ENCODE assay signal across 10 mouse cellular contexts in genomic region chr10:3718021-3718865, GRCm38 (mm10). TPM values are rescaled to one million over a fixed set of nuclear protein-coding genes. Genes with fewer than 3 reads are reported as not detected.
A peak's percentile ranks its signal among the peaks of the same experiment; 100 is the strongest.
DNase-seq lines count a peak whose midpoint lies in the region; ATAC-seq and TF ChIP-seq lines count a peak whose summit lies in the region.
"Had no signal": no experiment of that assay in that cellular context is flagged by ENCODE, and none has a peak within 500 bp of the region (broad histone marks: within the 10 kb centered on the region; RNA-seq: fewer than 3 reads in every experiment).

No protein-coding gene starts in this region.

- no peaks in the 10 kb centered on the region for H3K4me1 ChIP-seq in liver, embryonic 12.5 days
- H3K4me1 ChIP-seq in embryonic facial prominence, embryonic 12.5 days = no peaks in the 10 kb centered on the region

- no peak overlapping the region for H3K4me2 ChIP-seq in liver, embryonic 12.5 days
- H3K4me2 ChIP-seq in embryonic facial prominence, embryonic 12.5 days (replicated peaks) = no peak overlapping the region

- peak; percentile 9 for DNase-seq in liver
- DNase-seq in heart, postnatal 10 days = peak; percentile 86 to 88
- DNase-seq in layer of hippocampus, adult 2 months (ENCODE audit: low spot score in 2 of 2) = peak; percentile 42 to 55
- peak; percentile 81 for DNase-seq in lung, postnatal 25 days (ENCODE audit: low spot score)
- no peak for DNase-seq in urinary bladder, postnatal 10 days (ENCODE audit: low spot score)
- DNase-seq in thymus, postnatal 25 days = no peak

- H3K27me3 ChIP-seq in liver, embryonic 12.5 days (replicated peaks) = no peaks in the 10 kb centered on the region
- no peaks in the 10 kb centered on the region for H3K27me3 ChIP-seq in embryonic facial prominence, embryonic 12.5 days

- H3K9me3 ChIP-seq in liver, embryonic 12.5 days (replicated peaks) = no peaks in the 10 kb centered on the region
- H3K9me3 ChIP-seq in embryonic facial prominence, embryonic 12.5 days = no peaks in the 10 kb centered on the region
- H3K9me3 ChIP-seq: G1E had no signal

- H3K9ac ChIP-seq in liver, embryonic 12.5 days = no peak overlapping the region
- H3K9ac ChIP-seq in embryonic facial prominence, embryonic 12.5 days = no peak overlapping the region

- ATAC-seq in liver, embryonic 12.5 days = no peak
- ATAC-seq in embryonic facial prominence, embryonic 12.5 days (ENCODE audit: insufficient number of reproducible peaks, insufficient read depth, low FRiP score, low TSS enrichment) = no peak

- 24% methylated on average over 16 of the region's 16 CpGs for WGBS in liver, embryonic 12.5 days (ENCODE audit: insufficient replicate concordance)
- WGBS in embryonic facial prominence, embryonic 12.5 days = 73% methylated on average over 16 of the region's 16 CpGs

- intact Hi-C loops in heart, postnatal 10 days (cut with DNase I) = loop anchor here (2.0 kb wide), 1 partner anchor 23 kb away; the partner anchor contains the start of gene Plekhg1

- H3K36me3 ChIP-seq in liver, embryonic 12.5 days = no peaks in the 10 kb centered on the region
- no peaks in the 10 kb centered on the region for H3K36me3 ChIP-seq in embryonic facial prominence, embryonic 12.5 days
- H3K36me3 ChIP-seq: G1E had no signal

- no peak overlapping the region for H3K4me3 ChIP-seq in liver, embryonic 12.5 days
- no peak overlapping the region for H3K4me3 ChIP-seq in embryonic facial prominence, embryonic 12.5 days
- H3K4me3 ChIP-seq in layer of hippocampus, adult 2 months = peak overlapping the region; percentile 49
- H3K4me3 ChIP-seq: myocyte had no signal

- TF ChIP-seq CTCF in layer of hippocampus, adult 2 months (conservative IDR thresholded peaks at IDR 0.05) = no peak

- H3K27ac ChIP-seq in liver, embryonic 12.5 days = no peak overlapping the region
- peak overlapping the region; percentile 30; the same call in 1 of the 2 replicates for H3K27ac ChIP-seq in embryonic facial prominence, embryonic 12.5 days
- H3K27ac ChIP-seq in layer of hippocampus, adult 2 months = peak overlapping the region; percentile 91

RNA-seq across cellular contexts. Expression of gene Plekhg1, which starts 21.9 kb away (rescaled TPM):
- polyA plus RNA-seq in liver, embryonic 12.5 days (2016; fragmentation: Nextera tagmentation; extraction: Ambion mirVana) = 2.1 and 3.2 TPM in 2 replicates
- polyA plus RNA-seq in embryonic facial prominence, embryonic 12.5 days (2016; fragmentation: Nextera tagmentation; extraction: Ambion mirVana) = 19.1 and 19.2 TPM in 2 replicates
- total RNA-seq in heart, postnatal 10 days (2021) = 10 to 100 TPM; 23.3 to 23.4 TPM
- total RNA-seq in layer of hippocampus, adult 2 months (2021) = 10 to 100 TPM; 14.2 to 15.9 TPM

Comparison
In these comparisons a context has a peak if more than half of its experiments do, and no peak if none do; other contexts are left out.
1. DNase-seq: peak in liver (single experiment), heart, postnatal 10 days (2 of 2), layer of hippocampus, adult 2 months (2 of 2) and lung, postnatal 25 days (single experiment); none in urinary bladder, postnatal 10 days (single experiment) and thymus, postnatal 25 days (single experiment).